Mouse (Mus musculus) right cerebral cortex, postnatal 4 days (tissue): Measurements from ENCODE around the gene E030025P04Rik.

Experiments used
- DNase-seq: peaks from one replicate; pipeline ENCODE4 v3.0.0-alpha.2; 2022

E030025P04Rik gene

DNA sequence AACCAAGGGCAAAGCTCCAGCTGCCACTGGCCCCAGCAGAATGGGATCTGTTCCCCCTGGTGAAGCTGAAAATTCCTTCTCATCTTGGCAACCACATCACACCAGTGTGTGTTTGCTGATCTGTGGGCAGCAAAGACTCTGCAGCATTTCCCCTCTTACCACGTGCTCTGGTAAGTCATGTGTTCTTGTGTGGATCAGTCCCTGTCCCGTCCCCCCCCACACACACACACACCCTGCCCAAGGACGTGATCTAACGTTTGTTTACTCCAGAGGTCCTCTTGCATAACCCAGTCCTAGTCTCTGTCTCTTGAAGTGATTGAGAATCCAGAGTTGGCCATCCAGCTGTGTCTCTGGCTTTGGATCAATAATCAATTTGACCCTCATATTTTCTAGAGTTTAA is at the start of gene E030025P04Rik:
Gene E030025P04Rik (minus strand): TSS at position 134 of the 400 bp plus-strand sequence.
- no peak for DNase-seq

DNA sequence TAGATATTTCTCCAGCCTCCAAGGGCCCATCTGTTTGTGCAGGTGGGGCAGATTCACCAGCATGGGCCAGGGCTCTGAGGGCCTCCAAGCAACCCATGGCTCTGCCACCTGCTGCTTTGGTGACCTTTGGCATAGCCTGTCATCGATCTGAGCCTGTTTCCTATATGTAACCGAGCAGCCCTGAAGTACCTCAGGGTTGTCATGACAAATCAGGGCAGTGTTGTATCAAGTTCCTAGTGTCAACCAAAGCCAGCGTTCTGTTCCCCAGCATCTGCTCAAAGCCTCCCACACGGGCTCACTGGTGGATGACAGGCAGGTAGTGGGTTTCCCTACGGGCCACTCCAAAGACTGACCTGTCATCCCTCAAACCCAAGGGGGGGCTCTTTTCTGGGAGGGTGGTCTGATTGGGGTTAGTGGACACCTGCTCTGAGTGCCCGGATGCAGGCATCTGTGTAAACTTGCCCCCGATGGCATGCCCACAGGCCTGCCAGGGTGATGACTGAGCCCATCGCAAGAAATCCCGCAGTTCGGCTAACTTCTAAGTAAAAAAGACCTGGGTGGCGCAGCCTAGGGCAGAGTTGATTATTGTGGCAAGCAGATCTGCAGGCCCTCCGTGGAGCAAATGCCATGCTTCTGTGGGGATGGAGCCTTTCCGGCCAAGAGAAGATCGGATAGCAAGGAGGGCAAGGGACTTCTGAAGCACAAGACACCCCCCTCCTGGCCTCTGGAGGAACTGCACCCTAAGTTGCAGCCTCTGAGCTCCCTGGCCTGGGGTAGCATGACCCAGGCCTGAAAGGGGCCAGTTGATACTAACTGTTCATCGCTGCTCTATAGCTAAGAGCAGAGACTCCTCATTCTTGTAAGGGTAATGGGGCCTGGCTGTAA is 48.7 kb upstream of the E030025P04Rik start:
- peak; percentile 78 for DNase-seq

DNA sequence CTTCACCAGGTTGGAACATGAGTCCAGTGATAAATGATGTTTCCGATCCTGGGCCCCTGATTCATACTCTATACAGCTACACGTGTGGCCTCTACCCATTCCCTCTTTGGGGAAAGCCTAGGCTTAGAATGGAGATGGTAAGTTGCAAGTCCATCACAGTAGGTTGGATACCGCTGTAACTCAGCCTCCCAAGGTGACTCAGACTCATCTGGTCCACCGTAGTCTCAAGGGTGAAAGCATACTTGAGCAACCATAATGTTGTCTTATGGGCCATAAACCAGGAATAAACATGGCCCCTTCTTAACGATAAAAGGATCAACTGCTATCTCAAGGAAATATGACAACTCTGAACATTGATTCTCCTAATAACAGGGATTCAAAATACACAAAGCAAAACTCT is 44.1 kb upstream of the E030025P04Rik start:
- DNase-seq: no peak

DNA sequence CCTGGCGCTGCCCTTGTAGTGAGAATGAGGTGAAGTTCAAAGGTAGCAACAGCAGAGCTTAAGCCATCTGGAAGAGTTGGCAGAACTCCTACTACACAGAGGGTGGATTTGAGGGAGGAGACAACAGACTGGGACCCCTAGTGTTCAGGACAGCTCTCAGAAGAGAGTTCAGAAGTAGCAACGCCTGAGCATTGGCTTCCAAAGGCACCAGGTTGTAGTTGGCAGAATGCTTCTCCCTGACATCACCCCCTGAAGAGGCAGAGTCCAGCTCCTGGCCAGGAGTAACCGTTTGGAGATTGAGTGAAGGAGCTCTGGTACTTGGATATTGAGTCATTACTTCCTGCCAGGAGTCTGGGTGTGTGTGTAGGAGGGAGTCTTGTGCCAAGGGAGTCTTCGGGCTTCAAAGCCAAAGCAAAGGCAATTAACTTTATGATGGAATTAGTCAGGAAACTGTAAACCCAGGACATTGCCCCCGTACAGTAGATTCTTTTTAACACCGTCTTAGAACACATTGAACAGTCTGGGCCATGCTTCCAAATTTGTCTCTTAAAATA is 43.5 kb upstream of the E030025P04Rik start:
- no peak for DNase-seq

DNA sequence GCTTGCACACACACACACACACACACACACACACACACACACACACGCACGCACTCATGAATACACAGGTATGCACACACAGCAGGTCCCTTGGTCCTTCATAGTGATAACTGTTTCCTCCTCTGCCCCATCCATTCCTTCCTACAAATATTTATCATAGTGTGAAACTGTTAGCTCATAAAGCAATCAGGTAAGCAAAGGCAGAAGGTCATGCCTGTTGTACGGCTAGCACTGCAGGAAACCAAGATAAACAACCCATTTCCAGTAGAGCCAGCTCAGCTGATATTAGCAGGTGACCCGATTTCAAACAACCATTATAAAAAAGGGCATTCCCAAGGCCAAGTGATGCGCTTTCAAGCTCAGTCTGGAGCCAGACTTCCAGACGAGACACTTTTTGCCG is 36.9 kb upstream of the E030025P04Rik start:
- DNase-seq: no peak

DNA sequence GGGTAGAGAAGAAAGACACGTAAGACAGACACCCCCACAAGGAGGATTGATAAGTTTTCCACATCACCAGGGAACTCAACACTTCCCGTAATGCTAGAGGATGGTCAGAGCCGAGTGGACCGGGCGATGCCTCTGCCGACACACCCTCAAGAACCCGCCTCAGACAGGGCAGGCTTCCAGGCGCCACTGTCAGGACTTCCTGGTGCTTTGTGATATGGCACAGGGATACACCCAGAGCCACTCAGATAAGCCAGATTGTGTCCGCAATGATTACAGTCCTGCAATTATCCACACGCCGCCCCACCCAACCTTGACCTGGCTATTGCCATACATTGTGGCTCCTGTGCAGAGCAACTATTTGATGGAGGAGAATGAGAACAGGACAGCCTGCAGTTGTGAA is 36.1 kb upstream of the E030025P04Rik start:
- DNase-seq: no peak

DNA sequence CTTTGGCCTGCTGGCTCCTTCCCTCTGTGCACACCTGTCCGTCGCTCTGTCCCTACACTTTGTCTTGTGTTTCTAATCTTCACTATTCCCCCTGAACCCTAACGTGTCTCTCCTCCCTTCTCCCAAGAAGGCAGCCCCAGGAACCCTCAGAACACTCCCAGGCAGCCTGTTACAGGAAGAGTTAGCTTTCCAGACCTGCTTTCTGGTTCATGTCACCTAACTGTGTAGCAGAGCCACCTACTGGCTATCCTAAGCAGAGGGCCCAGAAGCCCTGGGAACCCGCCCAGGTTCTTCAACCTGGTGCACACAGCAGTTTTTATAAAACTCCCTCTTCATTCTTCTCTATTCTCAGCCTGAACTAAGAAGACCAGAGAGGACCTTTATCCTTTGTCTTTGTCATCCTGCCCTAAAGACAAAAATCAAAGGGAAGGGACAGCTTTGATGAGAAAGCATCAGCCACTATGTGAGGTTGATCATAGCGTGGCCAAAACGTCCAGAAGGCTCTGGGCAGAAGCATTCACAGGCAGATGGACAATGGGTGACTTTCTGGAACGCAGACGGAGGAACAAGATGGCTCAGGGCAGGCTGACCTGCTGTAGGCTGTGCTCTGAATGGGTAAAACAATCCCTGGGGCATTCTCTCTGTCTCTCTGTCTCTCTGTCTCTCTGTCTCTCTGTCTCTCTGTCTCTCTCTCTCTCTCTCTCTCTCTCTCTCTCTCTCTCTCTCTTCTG is 34.8 kb upstream of the E030025P04Rik start:
- peak; percentile 52 for DNase-seq

DNA sequence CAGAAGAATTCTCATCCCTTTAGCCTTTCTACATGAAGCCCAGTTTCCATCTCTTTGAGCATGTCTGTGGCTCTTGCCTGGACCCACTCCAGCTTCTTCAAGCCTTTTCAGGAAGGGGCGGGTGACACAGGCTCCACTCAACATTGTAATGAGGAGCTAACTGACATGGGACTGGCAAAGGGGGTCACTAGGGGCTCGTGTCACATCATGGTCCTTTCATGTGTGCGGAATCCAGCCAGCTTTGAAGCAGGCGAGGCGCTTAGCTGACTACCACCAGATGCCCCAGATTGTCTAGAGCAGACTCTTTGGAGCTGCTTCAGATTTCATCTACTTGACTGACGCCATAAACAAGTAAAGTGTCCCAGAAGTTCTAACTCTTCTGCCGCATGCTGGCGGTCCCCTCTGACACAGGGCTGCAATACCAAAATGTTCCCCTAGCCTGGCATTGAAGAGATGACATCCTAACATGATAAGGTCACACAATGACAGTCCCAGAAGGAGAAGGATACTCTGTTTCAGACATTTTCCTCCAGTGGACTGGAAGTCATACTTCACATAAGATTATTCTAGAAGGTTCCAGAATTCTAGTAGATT is 31.3 kb upstream of the E030025P04Rik start:
- no peak for DNase-seq

DNA sequence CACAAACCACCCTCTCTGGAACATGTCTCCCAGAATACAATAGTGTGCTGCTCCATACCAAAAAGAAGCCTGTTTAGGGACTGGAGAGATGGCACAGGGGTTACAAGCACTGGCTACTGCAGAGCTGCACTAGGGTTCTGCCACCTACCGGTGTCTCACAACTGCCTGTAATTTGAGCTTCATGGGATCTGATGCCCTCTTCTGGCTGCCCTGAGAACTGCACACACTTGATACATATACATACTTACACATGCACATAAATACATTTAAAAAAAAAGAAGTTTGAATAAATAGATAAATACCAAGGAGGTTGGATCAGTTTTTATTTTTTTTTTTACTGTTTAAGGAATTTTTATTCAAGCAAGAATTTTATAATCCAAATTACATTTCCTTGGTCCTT is 28.1 kb upstream of the E030025P04Rik start:
- no peak for DNase-seq

DNA sequence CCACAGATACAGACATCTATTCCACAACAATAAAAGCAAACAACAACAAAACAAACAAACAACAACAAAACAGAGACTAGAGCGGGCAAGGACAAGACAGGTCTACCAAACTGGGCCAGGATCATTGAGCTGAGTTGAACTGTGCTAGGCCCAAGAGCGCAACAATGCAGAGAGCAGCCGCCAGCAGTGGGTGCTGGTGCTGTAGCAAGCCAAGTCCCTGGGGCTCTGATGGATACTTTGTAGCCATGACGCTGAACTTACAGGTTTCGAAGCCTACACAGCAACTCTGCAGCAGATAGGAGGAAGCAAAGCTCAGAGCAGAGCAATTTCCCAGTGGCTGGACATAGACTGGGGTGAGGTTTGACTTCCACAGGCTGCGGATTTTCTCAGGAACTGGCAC is 26.6 kb upstream of the E030025P04Rik start:
- no peak for DNase-seq

DNA sequence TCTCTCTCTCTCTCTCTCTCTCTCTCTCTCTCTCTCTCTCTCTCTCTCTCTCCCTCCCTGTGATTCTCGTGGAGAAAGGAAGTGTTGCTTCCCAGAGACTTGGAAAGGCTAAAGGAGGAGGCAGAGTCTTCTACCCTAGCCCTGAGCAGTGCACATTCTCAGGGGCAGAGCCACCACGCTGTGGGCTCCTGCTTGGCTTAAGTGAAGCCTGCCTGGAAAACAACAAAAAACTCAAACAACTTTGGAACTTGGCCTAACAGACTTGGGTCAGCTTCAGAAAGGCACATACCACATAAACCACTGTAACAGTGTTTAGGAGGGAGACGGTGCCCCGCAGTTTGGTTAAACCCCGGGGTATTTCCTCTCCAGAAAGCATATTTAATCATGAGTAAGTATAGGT is 13.5 kb upstream of the E030025P04Rik start:
- no peak for DNase-seq

DNA sequence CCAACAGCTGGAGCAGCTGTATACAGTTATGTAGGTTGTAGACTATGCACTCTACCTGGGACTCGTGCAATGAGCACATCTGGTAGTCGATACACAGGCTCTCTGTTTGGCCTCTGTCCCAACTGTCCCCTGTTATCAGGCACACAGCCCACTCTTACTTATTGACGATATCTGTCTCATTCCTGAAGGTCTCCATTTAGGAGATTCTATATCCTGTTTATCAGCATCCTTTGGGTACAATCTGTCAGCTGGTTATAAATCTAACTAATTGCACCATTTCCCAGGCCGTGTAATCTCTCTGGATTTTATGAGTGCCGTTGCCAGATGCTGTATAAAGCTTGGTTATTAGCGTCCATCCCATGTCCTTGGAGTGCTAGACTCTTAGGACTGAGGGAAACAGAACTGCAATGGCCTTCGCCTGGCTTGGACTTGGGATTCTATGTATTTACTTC is 747 bp upstream of the E030025P04Rik start:
- DNase-seq: no peak

DNA sequence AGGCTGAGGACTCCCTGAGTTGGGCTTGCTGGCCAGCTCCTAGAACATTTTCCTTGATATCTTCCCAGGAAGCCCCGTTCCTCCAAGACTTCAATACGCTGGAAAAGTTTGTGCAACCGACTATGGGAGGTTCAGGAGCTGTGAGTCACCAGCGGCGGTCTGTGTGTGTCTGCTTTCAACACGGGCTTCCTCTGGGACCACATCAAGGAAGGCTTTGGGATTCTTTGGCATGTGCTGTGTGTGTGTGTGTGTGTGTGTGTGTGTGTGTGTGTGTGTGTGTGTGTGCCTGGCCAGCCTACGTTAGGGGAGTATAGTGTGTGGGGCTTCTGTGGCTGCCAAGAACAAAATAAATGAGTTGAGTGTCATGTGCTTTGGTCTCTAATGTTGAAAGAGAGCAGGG is 17.7 kb downstream of the E030025P04Rik start:
- DNase-seq: no peak

DNA sequence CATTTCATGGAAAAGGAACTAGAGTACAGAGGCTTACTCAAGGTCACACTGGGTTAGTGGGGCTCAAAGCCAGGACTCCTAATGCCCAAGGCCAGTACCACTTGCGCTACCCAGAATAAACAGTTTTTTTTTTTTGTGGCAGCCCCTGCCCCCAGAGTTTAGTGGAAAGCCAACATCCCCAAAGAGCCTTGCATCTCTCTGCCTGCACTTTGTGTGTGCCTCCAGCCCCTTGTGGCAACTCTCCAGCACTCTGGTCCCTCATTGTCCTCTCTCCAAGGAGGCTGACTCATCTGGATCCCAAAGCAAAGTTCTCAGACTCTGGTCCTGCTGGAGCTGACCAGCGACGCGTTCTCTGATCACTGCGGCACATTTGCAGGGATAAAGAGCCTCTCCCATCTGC is 18.7 kb downstream of the E030025P04Rik start:
- peak; percentile 13 for DNase-seq

DNA sequence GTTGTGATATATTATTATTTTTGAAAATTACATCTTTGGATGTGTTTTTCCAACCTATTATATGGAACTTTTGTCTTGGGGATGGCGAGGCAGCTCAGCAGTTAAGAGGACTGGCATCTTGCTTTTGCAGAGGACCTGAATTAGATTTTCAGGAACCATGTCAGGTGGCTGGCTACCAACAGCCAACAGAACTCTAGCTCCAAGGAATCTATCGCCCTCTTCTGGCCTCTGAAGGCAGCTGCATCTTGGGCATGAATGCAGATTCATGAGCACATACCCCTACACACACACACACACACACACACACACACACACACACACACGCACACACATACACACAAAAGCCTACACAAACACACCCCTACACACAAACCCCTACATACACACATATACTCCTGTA is 19.9 kb downstream of the E030025P04Rik start:
- DNase-seq: no peak

DNA sequence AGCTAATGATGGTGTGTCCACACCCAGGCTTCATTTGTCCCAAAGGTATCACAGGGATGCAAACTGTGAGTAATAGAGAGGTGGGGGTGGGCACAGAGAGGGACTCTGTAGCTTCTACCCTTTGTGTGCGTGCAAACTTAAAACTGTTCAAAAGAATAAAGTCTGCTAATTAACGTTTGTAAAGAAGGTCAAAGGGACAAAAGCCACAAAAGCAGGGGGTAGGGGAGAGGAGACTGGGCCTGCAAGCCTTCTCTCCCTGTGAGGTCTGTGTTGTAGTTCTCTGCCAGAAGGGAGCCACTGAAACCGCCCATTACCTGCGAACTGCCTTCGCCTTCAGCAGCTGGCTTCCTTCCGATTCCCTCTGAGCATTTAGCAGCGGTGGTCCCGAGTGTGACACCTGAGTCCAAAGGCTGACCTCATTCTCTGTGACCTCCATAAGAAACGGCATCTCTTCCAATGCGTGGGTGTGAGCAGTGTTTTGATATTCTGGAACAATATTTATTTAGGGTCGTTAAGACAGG is 34.3 kb downstream of the E030025P04Rik start:
- no peak for DNase-seq

DNA sequence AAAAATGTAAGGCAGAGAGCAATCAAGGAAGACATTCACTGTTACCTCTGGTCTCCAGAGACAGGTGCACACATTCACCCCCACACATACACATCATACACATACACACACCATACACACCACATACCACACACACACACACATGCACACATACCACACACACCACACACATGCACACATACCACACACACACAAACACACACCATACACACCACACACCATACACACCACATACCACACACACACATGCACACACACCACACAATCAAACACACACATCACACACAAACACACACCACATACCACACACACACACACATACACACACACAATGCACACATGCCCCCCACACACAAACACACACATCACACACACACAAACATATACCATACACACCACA is 35.1 kb downstream of the E030025P04Rik start:
- no peak for DNase-seq

DNA sequence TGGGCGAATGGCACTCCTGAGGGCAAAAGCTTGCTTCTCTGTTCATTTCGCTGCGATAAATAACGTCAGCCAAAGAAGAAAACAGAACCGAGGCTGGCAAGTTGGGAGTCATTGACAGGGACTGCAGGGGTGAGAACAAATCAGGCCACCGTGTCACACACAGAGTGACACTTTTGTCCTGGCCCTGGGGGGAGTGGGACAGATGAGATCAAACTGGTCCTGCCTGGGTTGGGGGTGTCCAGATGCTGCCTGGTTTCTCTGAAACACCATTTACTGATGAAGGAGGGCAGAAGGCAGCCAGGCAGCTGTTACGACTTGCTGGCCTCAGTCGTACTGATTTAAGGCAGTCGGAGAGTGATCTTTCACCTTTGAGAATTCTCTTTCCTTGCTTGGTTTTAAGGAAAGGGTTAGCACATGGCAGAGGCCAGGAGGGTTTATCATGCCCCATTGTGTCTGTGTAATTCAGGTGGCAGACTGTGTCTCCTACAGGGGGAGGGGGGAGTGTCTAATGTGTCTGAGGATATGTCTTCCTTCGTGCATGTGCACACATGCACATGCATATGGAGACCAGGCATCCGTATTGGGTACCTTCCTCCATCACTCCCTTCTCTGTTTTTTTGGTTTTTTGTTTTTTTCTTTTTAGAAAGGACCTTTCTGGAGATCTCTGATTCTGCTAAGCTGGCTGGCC is 36.5 kb downstream of the E030025P04Rik start:
- DNase-seq: no peak

DNA sequence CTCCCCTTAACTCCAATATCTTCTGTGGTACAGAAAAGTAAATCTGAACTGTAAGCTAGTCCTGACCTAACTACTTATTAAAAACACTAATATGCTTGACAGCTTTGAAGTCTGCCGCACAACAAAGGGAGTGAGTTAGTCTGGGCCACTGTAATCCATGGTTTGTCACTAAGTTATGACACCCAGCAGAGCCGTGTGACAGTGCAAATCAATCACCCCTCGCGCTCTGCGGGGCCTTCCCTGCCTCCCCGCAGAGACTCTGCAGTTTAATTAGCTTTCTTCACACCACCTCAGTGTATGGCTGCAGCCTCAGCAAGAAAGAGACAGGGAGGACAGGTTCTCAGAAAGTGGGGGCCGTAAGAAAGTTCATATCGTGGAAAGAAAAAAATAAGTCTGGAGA is 37.4 kb downstream of the E030025P04Rik start:
- DNase-seq: no peak

DNA sequence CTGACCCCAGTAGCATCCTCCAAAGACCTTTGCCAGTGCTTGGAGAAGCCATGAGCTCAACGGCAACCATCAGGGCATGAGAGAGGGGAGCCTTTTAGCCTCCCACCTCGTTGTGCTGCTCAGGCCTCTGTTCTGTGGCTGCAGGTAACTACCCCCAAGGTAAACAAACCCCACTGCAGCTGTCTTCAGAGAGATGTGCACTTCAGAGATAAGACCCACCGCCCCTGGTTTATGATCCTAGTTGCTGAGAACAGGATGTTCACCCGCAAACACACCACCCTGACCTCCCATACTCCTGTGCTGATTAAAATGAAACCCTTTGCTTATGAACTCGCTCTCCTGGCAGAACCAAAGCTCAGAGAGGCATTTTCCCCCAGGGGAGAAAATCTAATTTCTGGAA is 38.0 kb downstream of the E030025P04Rik start:
- DNase-seq: no peak

DNA sequence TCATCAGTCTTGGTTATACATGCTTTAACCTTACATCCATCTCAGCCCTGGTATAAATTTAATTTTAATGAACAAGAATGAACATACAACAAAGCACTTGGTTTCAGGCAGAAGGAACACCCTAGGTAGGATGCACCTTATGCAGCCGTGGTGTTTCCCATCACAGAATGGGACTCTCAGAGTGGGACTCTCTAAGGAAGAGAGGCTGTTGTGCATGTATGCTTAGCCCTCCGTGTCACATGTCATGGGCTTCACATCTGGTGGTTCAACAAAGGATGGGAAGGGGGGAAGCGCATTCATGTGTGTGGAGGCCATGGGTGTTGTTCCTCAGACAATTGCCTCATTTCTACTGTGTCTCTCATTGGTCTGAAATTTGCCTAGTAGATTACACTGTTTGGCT is 40.8 kb downstream of the E030025P04Rik start:
- DNase-seq: no peak

DNA sequence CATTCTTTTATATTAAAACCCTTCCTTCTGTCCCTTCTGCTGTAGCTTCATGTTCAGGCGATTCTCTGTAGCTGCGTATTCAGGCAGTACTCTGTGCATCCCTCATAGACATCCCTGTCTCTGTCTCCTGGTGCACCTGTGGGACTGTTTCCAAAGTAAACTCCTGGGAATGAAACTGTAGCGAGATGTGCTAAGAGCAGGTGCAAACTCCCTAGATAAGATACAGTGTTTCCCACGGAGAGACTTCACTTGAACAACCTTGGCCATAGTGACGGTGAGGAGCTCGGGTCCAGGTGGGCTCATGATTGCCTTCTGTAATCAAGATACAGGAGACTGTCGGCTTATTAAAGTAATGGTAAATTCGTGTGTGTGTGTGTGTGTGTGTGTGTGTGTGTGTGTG is 41.5 kb downstream of the E030025P04Rik start:
- DNase-seq: no peak

DNA sequence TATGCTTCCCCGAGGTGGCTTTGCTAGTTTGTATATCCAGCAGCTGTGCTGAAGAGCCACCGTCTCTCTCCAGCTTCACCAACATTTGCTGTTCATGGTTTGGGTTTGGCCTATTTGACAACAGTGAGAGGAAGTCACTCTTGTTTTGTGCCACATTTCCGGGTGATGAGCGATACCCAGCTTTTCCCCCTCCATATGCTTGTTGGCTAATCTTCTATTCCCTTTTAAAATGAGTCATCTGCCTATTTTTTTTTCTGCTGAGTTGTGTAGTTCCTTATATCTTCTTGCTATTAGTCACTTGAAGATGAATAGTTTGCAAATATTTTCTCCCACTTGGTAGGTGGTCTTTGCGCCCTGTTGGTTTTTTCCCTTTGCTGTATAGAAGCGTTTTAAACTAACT is 43.9 kb downstream of the E030025P04Rik start:
- no peak for DNase-seq
